Mouse (Mus musculus) thymus, adult 2 months (tissue): ENCODE measurements around the gene Dlgap1. TPM values are rescaled to one million over a fixed set of nuclear protein-coding genes. Genes with fewer than 3 reads are reported as not detected.

Experiments used
- DNase-seq: peaks from one replicate; pipeline ENCODE4 v3.0.0; 2021
- H3K27ac ChIP-seq: fragments of 200-500 bp; 2 replicates; pipeline ENCODE4 v1.5.1; 2012; ENCODE audit warnings: low read length, control low read depth; ENCODE audit not compliant: control insufficient read depth, insufficient read depth
- H3K27me3 ChIP-seq: fragments of 200-500 bp; 2 replicates; pipeline ENCODE4 v1.6.1; 2012; ENCODE audit warnings: mild to moderate bottlenecking, low read length, moderate library complexity, mixed read lengths; ENCODE audit not compliant: control insufficient read depth, insufficient read depth
- H3K36me3 ChIP-seq: fragments of 200-500 bp; 2 replicates; pipeline ENCODE4 v1.6.1; 2012; ENCODE audit warnings: mild to moderate bottlenecking, low read length, moderate library complexity; ENCODE audit not compliant: control insufficient read depth, insufficient read depth
- H3K4me1 ChIP-seq: fragments of 200-500 bp; replicated peaks from 2 replicates; pipeline ENCODE4 v1.6.1; 2012; ENCODE audit warnings: low read length; ENCODE audit not compliant: control insufficient read depth, insufficient read depth
- H3K4me3 ChIP-seq: fragments of 200-500 bp; 2 replicates; pipeline ENCODE4 v1.5.1; 2012; ENCODE audit warnings: mild to moderate bottlenecking, low read length, control low read depth, moderate library complexity; ENCODE audit not compliant: control insufficient read depth, insufficient read depth
- CTCF ChIP-seq: fragments of 200-500 bp; IDR thresholded peaks from 2 replicates; pipeline ENCODE4 v1.5.1; 2012; ENCODE audit warnings: mild to moderate bottlenecking, control low read depth, low read length, moderate library complexity, borderline replicate concordance; ENCODE audit not compliant: control insufficient read depth, poor library complexity, insufficient read depth; ENCODE audit errors: extremely low read depth
- POLR2A ChIP-seq: fragments of 200-500 bp; IDR thresholded peaks from 2 replicates; pipeline ENCODE4 v1.6.1; 2012; ENCODE audit warnings: mild to moderate bottlenecking, low read length, control low read depth, moderate library complexity; ENCODE audit not compliant: control insufficient read depth, poor library complexity, insufficient read depth; ENCODE audit errors: extremely low read depth
- WGBS: fragments of 180-500 bp; shearing (Covaris S2); methylation state at CpG from one replicate; pipeline ENCODE4 v1.1.7; 2018; 5-methylcytosine and 5-hydroxymethylcytosine counted together
- polyA plus RNA-seq: library from polyadenylated mRNA; depleted of rRNA; stranded (reverse); fragments of >200 nt; gene quantifications from 2 replicates; pipeline ENCODE4 v1.2.3, GENCODE M21; 2012

The Dlgap1 gene
- polyA plus RNA-seq, 1 experiment, result 0.32 TPM

DNA sequence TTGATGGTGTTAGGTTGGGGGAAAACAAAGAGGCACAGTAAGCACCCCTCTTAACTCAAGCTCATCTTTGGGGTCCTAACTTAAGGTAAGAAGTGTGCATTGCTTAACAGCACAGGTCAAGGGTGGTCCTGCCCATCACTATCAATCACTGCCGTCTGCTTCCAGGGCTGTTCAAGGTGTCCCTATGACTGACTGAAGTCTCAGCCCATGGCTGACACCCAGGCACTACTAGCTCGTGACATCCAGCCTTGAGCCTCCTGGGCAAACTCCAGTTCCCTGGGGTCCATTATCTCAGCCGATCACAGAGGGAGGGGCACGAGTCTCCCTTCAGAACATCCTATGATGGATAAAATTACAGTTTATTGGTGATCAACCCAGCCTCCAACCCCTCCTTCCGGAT is 897.2 kb downstream of the Dlgap1 start:
- WGBS, result 95% methylated on average over 5 of the region's 5 CpGs
- H3K27me3 ChIP-seq, result no peaks in the 10 kb centered on the region
- H3K4me1 ChIP-seq, result no peaks in the 10 kb centered on the region
- H3K27ac ChIP-seq, result no peak overlapping the region
- TF ChIP-seq POLR2A (no peak), CTCF (no peak)
- DNase-seq, result no peak
- H3K36me3 ChIP-seq, result no peaks in the 10 kb centered on the region
- no peak overlapping the region for H3K4me3 ChIP-seq

DNA sequence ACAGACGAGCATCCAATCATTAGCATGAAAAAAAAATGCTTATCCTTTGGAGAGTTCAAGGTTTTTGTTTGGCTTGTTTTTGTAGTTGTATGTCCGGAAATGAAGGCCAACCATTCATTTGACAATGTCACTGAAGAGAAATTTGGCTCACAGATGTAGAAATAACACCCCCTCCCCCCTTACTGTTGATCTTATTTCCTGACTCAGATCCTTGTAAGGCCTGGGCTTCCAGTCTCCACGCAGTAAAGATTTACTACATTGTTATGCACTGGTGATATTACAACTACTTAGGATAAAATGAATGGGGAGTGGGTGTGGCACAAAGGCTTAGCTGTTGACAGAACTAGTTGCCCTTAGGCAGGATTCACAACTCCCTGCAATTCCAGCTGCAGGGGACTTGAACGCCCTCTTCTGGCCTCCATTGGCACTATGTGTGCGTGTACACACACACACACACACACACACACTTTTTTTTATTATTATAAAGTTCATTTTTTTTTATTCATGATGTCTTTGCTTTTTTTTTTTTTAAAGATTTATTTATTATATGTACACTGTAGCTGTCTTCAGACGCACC is 897.8 kb downstream of the Dlgap1 start:
- Histone ChIP-seq H3K27ac (no peak overlapping the region), H3K4me3 (no peak overlapping the region)

DNA sequence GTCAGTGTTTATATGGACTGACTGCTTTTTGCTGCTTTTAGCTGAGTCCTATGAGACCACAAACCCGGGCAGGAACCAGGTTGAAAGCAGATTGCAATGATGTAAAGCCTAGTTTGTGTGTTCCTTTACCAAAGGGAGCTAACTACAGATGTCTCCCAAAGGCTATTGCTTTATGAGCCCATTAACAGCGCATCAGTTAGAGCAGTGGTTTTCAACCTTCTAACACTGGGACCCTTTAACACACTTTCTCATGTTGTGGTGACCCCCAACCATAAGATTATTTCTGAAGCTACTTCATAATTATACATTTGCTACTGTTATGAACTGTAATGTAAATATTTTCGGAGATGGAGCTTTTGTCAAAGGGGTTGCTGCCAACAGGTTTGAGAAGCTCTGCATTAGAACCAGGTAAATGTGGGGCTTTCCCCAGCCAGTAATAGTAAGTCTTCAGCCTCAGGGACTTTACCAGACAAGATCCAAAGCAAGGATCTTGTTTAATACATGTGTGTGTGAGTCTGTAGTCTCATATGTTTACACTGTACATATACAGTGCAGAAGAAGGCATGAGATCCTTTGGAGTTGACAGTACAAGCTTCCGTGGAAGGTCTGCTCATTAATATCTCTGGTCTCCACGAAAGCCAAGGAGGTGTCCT is 899.8 kb downstream of the Dlgap1 start:
- Histone ChIP-seq H3K27me3 (no peaks in the 10 kb centered on the region), H3K36me3 (no peaks in the 10 kb centered on the region), H3K27ac (no peak overlapping the region), H3K4me1 (no peaks in the 10 kb centered on the region), H3K4me3 (no peak overlapping the region)
- TF ChIP-seq CTCF (no peak), POLR2A (no peak)
- 91% methylated on average over 5 of the region's 5 CpGs for WGBS
- DNase-seq, result no peak

More for the DNA sequence above, 897.8 kb downstream of the Dlgap1 start:
- Histone ChIP-seq H3K27me3 (no peaks in the 10 kb centered on the region), H3K4me1 (no peaks in the 10 kb centered on the region), H3K36me3 (no peaks in the 10 kb centered on the region)
- 97% methylated on average over 6 of the region's 6 CpGs for whole genome bisulfite sequencing
- no peak for DNase-seq
- TF ChIP-seq CTCF (no peak), POLR2A (no peak)

DNA sequence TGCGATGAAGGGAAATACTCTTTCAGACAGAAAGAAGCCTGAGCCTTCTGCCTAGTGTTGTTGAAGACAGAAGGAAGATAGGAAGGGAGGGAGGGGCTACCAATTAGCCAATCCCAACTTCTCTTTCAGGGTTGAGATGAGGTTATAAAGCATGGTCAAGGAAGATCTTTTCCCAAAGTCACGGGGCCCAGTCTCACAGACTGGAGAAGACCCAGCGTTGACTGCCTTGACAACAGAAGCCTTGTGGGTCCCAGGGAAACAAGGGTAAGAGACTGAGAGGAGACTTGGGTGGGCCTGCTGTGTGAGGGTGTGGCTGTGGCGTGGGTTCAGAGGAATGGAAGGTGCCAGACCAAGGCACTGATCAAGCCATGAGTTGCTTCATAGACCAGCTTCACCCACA is 901.7 kb downstream of the Dlgap1 start:
- H3K4me1 ChIP-seq, result no peaks in the 10 kb centered on the region
- no peaks in the 10 kb centered on the region for H3K36me3 ChIP-seq
- H3K27ac ChIP-seq, result no peak overlapping the region
- TF ChIP-seq POLR2A (no peak), CTCF (no peak)
- WGBS, result 96% methylated on average over 4 of the region's 4 CpGs
- no peak overlapping the region for H3K4me3 ChIP-seq
- H3K27me3 ChIP-seq, result no peaks in the 10 kb centered on the region
- no peak for DNase-seq
